Mouse (Mus musculus) lung, postnatal 25 days (tissue): ENCODE results near the gene Abcc2.

ENCODE experiments used
- DNase-seq: peaks from one replicate; pipeline ENCODE4 v3.0.0; 2022; ENCODE audit warnings: low spot score

Abcc2 gene

DNA sequence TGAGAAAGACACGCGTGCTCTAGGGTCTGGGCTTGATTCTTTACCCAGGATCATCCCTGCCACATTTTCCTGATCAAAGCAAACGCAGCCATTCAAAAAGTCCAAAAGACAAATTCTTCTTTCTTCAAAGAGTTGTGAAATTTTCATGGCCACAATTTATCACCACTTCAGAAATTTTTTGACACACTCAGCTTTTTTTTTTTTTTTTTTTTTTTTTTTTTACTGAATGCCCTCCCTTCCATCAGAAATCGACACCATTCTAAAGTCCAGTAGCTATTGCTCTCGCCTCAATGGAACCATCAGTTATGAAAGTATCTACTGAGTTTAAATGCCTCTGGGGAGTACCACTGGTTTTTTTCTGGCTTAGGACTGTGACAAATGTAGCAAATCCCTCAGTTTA is 1.6 kb upstream of the Abcc2 start:
- no peak for DNase-seq

DNA sequence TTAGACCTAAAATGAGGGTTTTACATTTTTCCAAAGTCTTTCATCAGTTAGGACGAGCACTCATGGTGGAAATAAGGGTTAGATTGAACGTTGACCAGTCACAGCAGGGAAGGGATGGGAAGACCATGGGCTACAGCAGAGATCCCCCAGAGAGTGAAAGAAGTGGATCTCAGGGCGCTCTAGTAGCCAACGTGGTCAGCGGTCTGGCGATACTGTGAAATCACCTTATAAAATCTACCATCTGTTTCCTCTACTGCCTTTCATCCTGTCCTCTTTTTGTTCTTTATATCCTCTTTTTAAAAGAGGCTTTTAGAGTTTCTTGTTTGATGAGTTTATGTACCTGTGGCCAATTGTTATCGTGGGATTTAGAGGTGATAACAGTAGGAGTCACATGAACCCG is 2.8 kb downstream of the Abcc2 start:
- no peak for DNase-seq

DNA sequence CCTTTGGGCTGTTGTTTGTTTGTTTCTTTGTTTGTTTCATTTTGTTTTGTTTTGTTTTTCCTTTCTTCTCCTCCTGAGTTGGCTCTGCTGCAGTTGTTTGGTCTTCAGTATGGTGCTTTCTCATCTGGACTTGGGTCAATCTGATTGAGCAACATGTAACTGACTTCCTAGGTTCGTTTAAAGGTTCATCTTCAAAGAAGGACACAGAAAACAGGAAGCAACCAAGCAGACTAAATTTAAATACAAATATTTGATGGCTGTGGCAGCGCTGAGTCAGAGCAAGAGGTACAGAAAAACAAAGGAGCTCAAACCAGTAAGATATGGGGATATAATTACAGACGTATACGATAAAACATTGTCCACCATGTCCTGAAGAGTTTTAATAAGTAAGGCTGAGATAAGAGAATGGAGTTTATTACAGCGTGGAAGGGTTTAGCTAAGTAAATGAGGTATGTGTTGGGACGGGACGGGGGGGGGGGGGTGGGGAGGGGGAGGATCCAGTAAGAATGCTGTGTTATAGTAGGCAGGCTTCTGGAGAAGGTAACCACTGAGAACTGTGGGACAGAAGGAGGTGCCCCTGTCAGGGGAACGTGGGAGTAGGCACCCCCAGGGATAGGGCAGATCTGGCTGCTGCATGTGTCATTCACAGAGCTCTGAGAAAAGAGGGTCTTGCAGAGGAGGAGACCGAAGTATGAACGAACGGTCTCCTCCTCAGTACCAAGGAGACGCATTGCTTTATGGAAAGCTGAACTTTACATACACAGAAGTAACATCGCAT is 4.4 kb downstream of the Abcc2 start:
- DNase-seq, result peak; percentile 2

DNA sequence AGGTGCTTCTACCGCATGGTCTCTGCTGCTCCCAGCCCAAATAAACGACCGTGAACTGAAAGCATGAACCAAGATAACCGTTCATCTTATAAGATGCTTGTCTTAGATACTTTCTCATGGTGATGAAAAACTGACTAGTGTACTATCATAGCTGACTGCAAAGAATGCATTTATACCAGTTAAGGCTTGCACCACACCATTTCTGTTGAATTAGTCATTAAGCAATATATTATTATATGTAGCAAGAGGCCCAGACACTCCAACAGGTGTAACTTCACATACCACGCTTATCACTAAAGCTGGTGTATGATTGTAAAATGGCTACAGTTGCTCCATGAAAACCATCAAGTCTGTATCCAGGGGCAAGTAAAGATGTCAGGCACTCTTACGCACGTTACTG is 7.8 kb downstream of the Abcc2 start:
- no peak for DNase-seq

DNA sequence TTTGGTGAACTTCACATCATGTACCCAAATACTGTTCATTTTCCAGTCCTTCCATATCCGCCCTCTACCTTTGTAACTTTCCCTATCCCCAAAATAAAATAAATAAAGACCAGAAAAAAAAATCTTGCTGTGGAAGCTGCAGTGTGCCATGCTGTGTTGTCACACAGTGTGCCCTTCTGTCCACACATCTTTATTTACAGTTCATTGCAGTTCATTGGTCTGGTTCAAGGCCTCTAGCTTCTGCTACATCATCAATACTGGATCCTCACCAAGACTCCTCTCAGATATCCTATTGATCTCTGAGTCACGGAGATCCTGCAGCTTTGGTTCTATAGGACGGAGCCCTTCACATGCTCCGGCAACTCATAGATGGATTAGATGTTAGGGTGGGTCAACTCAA is 10.5 kb downstream of the Abcc2 start:
- no peak for DNase-seq

DNA sequence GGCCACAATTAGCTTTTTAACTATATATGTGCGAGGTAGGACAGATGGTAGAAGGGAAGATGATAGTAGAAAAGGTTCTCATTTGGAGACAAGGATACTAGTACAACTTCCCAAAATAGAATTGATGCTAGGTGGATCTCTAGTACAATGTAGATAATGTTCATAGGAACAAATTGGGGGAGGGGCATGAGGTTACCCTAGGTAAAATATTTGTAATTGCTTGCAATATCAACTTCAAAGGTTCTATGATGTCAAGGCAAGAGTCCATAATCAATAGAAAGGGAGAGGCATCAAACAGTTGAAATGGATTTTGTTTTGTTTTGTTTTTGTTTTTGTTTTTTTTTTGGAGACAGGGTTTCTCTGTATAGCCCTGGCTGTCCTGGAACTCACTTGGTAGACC is 12.0 kb downstream of the Abcc2 start:
- no peak for DNase-seq

DNA sequence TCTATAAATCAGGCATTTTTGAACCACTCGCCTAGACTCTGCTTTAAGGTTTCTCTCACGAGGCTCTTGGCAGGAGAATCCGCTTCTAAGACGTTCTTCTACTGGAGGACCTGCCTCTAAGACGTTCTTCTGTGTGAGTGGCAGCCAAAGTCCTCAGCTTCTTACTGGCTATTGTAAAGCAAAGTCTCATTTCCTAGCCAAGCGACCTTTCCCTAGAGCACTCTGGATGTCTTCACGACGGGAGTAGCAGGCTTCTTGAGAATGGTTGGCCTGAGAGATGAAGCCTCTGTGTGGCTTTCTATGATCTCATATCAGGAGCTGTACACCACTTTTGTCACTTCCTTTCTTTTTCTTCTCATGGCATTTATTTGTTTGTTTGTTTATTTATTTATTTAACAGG is 13.5 kb downstream of the Abcc2 start:
- DNase-seq, result no peak

DNA sequence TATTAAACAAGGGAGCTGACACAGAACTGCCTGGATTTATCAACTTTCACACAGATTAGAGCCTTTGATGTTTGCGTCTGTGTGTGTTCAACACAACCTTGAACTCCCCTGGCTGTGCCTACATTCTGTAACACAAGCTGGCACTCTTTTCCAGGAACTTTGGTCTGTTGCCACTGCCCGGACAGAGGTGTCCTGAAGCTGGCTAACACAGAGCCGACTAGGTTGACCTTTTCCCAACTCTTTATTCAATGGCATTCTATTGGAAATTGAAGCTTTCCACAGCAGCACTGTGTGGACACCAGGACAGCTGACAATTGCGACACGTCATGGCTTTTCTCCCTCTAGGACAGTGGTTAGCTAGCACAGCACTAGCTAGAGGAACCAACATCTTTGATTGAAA is 15.2 kb downstream of the Abcc2 start:
- DNase-seq, result no peak

DNA sequence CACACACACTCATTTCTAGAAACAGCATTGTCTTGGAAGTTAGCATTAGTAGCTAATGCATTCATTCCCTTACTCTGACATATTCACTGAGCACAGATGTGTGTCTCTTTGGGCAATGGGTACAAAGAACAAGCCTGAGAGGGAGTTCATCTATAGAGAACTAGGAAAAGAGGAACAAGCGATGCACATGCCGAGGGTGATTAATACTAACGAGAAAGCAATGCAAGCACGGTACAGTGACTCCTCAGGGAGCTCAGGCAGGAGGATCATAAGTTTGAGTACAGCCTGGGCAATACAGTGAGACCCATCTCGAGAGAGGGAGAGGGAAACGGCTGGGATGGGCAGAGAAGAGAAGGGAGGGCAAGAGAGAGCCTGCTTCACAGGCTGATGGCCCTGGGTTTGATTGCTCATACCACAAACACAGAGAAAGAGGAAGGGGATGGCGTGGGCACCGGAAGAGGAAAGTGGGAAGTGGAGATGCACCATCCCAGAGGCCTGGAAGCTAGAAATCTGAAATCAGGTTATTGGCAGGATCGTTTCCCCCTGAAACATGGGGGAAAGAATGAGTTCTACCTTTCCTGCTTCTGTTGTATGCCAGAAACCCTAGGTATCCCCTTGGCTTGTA is 19.5 kb downstream of the Abcc2 start:
- DNase-seq, result no peak

DNA sequence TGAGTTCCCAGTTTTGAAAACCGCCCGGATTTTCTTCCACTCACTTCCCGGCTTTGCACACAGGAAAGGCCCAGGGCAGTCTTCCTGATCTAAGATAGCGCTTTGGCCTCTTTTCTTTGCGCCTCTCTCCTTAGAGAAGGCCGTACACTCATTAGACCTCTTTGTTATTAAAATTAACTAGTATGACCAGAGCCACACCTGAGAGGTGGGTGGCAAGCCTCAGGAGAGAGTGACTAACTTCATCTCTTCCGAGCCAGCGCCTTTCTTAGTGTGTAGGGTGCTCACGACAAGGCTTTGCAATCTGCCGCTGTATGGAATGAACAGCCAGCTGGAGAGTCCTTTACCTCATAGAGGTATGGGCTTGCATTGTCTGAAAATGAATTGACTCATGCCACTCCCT is 21.9 kb downstream of the Abcc2 start:
- DNase-seq, result no peak

DNA sequence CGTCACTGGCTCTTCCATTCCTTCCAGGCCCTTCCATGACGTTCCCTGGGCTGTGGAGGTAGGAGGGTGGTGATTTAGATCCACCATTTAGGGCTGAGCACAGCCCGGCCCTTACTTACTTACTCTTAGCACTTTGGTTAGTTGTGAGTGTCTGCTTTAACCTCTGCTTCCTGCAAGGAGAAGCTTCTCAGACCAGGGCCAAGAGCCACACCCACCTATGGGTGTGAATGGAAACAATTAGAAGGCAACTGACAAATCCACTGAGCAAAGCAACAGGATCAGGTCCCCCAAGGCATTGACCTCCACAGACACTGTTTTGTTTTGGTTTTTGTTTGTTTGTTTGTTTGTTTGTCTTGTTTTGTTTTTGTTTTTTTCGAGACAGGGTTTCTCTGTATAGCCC is 27.3 kb downstream of the Abcc2 start:
- no peak for DNase-seq

DNA sequence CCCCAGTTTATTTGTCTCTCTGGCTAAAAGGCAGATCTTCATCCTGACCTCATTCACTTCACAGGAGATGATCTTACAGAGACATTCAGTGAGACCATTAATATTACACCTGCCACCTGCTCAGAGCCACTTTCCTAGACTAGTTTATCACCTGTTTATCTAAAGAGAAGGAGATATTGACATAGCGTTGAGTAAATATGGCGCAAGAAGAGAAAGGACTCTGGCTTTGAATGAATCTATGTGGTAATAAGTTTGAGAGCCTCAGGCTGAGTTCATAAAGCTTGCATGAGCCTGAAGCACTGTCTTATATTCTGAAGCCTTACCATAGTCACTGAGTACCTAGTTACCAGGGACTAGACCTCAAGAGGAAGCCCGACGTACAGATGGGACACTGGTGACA is 29.4 kb downstream of the Abcc2 start:
- DNase-seq, result no peak

DNA sequence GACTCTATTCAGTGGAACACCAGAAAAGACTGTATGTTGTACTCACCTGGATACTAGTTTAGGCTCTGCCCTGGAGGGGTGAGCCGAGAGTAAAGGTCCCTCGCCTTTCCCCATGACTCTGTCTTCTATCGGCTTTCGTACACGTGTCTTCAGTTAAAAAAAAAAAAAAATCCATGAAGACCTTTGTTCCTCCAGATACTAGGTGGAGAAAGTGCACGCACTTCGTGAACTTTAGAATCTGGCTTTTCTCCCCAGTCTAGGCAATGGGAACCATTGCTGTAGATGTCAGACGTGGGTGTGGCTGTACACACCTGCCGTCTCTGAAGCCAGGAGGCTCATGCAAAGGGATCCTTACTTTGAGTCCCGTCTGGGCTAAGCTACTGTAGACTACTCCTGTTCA is 31.3 kb downstream of the Abcc2 start:
- no peak for DNase-seq

DNA sequence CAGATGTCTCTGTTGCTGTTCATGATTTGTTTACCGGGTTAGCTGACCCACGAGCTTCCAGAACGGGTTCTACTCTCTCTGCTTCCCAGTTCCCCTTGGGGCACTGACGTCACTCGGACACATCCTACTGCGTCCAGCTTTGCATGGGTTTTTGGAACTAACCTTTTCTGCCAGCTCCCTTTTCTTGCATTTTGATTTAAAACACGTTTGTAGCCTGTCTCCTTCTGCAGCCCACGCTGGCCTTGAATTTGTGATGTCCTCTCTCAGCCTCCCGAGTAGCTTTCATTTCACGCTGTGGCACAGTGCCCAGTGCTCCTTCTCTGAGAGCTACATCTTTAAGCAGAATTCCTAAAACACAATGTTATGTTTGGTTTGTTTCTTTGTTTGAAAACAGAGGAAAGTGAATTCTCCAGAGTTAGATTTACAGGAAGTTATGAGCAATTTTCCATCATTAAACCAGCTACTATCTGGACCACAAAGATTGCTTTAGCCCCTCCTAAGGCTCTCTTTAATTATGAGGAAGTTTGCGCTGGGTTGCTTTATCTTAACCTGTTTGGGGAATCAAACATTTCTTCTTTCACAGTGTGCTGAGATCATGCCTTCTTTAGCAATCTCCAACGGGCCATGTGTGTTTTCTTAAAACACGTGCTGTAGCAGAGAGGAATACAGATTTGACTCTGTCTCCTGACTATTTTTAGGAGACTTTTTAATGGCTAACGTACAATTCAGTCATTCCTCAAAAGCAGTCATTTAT is 33.8 kb downstream of the Abcc2 start:
- no peak for DNase-seq

DNA sequence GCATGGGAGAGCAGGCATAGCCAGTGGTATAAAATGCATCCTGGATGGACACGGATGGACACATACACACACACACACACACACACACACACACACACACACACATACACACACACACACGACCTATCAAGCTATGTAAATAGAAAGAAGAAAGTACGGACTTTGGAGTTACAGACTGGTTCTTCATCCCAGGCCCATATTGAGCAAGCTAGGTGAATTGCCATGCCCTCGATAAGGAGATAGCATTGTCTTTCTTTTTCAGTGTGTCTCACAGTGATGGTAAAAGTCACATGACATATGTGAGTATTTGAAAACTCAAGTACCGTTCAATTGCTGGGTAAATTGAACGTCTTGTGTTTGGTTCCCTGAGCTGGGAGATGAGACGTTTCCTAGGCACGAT is 44.9 kb downstream of the Abcc2 start:
- no peak for DNase-seq

DNA sequence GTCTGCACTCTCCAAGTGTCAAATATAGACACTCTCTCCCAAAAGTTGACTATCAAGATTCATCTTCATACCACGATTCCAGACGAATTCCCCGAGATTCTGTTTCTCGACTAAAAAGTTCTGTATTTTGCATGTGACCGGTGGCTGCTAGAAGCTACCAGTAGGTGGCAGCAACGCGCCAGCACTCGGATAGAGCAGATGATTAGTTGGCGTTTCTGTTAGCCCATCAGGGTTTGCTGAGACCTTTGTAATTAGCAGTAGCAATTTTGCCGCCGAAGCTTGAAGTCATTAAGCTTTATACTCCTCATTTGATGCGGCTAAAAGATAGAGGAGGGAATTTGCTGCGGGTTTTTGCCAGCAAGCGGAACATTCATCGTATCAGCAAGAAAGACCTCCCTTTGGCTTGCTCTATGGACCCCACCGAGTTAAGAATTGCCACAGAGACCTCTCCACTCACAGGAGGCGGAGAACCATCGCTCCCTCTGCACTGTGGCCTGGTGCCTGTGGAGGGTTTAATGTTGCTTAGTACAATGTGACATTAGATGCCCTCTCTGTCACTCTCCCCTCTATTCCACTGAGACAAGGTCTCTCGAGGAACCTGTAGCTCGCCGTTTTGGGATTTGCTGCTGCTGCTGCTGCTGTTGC is 50.6 kb downstream of the Abcc2 start:
- peak; percentile 62 for DNase-seq

DNA sequence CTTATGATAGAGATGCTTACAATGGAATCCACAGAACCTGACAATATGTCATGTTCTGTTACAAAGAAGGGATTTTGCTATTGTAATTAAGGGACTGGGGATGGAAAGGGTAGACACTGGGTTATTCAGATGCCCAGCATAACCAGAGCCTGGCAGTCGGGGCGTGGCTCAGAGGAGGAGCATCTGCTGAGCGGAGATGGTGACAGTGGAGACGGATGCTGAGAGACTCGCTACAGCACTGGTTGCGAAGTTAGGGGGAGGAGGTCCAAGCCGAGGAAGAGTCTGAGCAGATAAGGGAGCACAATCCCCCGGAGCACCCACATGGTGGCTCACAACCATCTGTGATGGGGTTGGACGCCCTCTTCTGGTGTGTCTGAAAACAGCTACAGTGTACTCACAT is 61.2 kb downstream of the Abcc2 start:
- no peak for DNase-seq

DNA sequence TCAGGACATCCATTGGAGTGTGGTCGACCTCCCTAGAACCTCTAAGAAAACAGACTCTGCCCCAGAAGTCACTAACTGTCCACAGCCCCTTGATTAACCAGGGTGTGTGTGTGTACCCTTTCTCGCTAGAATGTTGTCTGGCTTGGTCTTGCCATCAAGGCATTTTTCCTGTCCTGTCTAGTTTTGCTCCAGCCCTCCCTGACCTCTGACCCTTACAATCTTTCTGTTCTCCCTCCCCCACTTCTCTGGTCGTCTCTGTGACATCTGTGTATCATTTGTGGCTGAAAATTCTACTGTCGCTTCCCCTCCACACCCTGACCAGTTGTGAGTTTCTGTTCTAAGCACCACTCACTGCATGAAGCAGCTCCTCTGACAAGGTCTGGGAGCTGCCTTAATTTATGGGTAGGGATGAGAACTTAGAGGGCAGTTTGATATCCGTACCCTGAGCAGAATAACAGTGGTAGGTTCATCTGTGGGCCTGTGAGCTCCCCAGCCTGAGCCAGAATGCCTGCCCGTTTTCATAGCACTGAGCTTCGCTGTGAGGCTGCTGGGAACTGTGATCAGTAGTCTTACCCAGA is 63.4 kb downstream of the Abcc2 start:
- DNase-seq, result no peak

DNA sequence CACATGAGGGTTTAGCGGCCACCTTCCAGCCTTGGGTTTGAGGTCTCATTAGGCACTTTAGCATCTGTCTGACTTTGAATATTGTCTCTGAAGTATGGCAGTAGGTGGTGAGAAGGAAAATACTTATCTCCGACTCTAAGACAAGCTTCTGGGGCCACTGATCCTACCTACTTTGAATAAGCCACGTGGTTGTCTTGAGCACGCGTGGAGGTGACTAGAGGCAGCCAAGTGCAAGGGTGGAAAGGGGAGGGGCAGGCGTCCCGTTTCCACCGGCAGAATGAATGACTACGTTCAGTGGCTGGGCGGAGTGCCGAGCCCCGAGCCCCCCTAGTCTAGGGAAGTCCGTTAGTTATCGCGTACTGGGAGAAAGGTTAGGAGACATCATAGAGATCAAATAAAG is 65.1 kb downstream of the Abcc2 start:
- no peak for DNase-seq

DNA sequence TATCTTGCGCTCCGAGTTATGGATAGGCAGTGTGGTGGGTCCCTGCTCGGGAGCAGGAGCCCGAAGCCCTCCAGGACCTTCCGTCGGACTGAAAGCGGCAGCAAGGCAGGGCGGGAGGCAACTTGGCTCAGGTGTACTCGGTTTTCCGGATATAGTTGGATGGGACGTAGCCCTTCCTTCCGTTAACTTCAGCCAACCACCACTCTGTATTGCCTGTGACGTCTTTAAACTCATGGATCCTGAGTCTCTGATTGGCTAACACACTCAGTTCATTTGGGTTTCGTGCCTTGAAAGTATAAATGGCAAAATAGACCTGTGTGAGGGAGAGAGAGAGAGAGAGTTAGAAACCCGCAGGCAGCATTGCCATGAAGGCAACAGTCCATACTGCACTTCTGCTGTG is 66.0 kb downstream of the Abcc2 start:
- DNase-seq, result no peak

DNA sequence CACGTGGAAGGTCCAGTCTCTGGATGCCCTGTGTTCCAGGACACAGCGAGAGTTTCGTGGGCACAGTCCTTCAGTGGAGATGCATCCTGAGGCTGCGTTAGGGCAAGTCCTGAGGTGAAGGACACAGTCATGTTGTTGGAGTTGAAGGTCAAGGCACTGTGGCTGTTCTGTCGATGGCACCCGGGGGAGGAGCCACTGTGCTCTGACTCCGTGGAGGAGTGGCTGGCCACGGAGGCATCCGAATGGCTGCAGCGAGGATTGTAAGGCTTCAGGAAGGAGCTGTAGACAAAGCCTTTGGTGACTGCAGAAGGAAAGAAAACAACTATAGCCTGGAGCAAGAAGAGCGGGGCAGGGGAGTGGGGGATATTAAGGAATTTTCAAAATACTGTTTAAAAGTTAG is 68.0 kb downstream of the Abcc2 start:
- DNase-seq, result no peak

DNA sequence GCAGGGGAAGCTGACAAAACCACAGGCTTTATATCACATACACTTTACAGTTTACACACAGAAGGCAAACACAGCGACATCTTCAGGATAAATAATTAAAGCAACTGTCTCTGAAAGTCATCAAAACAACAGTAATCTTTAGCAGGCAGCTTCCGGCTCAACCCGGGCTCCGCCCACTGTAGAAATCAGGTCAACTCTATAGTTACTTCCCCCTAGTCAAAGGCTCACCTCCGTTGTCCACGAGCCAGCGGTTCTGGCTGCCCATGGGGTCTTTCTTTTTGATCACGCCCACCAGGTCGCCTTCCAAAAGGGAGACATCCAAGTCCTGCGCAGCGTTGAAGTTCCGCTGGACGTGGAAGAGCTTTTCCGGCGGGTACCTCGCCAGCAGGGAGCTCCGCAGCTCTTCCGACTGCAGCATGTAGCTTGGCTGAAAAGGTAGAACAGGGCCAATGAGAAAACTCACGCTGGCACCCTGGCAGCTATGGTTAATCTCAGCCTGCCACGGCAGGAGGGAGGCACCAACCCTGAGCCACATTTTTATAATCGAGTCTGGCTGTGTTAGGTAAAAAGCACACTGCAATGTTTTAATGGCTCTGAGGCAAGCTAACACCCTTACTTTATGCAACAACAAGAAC is 70.1 kb downstream of the Abcc2 start:
- no peak for DNase-seq
